Mouse (Mus musculus): ENCODE results near the gene Thop1. TPM values are rescaled to one million over a fixed set of nuclear protein-coding genes. Genes with fewer than 3 reads are reported as not detected.

Thop1 gene
- polyA plus RNA-seq (2015; fragmentation: Nextera tagmentation; extraction: Ambion mirVana): 81.3 and 87.7 TPM in 2 replicates

DNA sequence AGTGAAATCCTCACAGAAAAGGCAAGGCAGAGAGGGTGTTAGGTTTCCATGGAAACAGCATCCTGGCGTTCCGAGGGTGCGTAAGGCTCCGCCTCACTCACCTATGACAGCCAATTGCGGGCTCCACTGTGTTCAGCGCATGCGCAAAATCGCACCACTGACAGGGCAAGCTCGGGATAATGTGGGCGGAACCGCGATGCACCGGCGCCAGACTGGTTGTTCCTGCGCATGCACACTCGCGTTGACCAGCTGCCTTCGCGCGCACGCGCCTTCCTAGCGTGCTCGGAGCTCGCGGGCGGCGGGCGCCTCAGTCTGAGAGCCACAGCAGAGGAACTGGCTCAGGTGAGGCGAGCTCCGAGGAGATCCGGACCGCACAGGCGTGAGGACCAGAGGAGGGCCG lies at the start of gene Thop1:
Thop1 (plus strand) TSS at position 200 of the 400 bp plus-strand sequence.
- peak; percentile 94 for ATAC-seq (ENCODE audit: insufficient number of reproducible peaks, low FRiP score, low TSS enrichment, low read depth)
- peaks cover 20% of the 10 kb centered on the region for H3K36me3 ChIP-seq
- H3K27ac ChIP-seq (replicated peaks): peak within 1 kb of the TSS; percentile 65
- H3K4me1 ChIP-seq: peaks cover 23% of the 10 kb centered on the region
- no peaks in the 10 kb centered on the region for H3K27me3 ChIP-seq
- WGBS: 0% methylated on average over 35 of the region's 35 CpGs
- peak within 1 kb of the TSS; percentile 85 for H3K9ac ChIP-seq
- H3K4me3 ChIP-seq (replicated peaks): peak within 1 kb of the TSS; percentile 76
- peak within 1 kb of the TSS; percentile 74 for H3K4me2 ChIP-seq (replicated peaks)
- H3K9me3 ChIP-seq (replicated peaks): no peaks in the 10 kb centered on the region

DNA sequence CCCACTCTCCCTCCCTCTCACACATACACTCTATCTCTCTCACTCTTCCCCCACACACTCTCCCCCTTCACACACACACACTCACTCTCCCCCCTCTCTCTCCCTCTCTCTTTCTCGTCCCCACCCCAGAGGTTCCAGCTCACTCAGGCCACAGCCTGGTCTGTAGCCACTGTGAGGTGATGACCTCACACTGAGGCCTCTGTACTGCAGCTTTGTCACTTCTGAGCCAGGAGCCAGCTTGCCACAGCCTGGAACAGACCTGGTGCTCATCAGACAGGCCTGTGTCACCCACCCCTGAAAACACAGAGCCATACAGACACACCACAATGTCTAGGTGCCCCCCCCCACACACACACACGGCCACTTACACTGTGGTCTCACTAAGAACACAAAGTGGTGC lies 49.6 kb upstream of the Thop1 start:
- Histone ChIP-seq H3K36me3 (no peaks in the 10 kb centered on the region), H3K27me3 (peaks cover 37% of the 10 kb centered on the region), H3K9me3 (replicated peaks) (no peaks in the 10 kb centered on the region), H3K4me3 (replicated peaks) (no peak overlapping the region), H3K27ac (replicated peaks) (no peak overlapping the region), H3K4me1 (peaks cover 10% of the 10 kb centered on the region), H3K4me2 (replicated peaks) (no peak overlapping the region), H3K9ac (no peak overlapping the region)
- 46% methylated on average over 2 of the region's 2 CpGs for WGBS
- ATAC-seq (ENCODE audit: insufficient number of reproducible peaks, low FRiP score, low TSS enrichment, low read depth): no peak

GRCm38 (mm10) chr10:81021547-81022110 lies 48.2 kb upstream of the Thop1 start:
- Histone ChIP-seq H3K9me3 (replicated peaks) (no peaks in the 10 kb centered on the region), H3K27ac (replicated peaks) (no peak overlapping the region), H3K4me2 (replicated peaks) (no peak overlapping the region), H3K4me1 (peaks cover 12% of the 10 kb centered on the region), H3K27me3 (peaks cover 46% of the 10 kb centered on the region), H3K9ac (no peak overlapping the region), H3K36me3 (no peaks in the 10 kb centered on the region), H3K4me3 (replicated peaks) (no peak overlapping the region)
- WGBS: 8% methylated on average over 26 of the region's 26 CpGs
- ATAC-seq (ENCODE audit: insufficient number of reproducible peaks, low FRiP score, low TSS enrichment, low read depth): no peak

- H3K27me3 ChIP-seq: peaks cover 46% of the 10 kb centered on the region
- no peak overlapping the region for H3K9ac ChIP-seq
- H3K36me3 ChIP-seq: no peaks in the 10 kb centered on the region
- H3K4me1 ChIP-seq: peaks cover 12% of the 10 kb centered on the region
- no peak for ATAC-seq (ENCODE audit: insufficient number of reproducible peaks, low FRiP score, low TSS enrichment, low read depth)
- H3K4me3 ChIP-seq (replicated peaks): no peak overlapping the region
- no peak overlapping the region for H3K27ac ChIP-seq (replicated peaks)
- 65% methylated on average over 8 of the region's 8 CpGs for WGBS
- no peaks in the 10 kb centered on the region for H3K9me3 ChIP-seq (replicated peaks)
- H3K4me2 ChIP-seq (replicated peaks): no peak overlapping the region
These were observed 47.1 kb upstream of the Thop1 start for GRCm38 (mm10) chr10:81022744-81023143.

DNA sequence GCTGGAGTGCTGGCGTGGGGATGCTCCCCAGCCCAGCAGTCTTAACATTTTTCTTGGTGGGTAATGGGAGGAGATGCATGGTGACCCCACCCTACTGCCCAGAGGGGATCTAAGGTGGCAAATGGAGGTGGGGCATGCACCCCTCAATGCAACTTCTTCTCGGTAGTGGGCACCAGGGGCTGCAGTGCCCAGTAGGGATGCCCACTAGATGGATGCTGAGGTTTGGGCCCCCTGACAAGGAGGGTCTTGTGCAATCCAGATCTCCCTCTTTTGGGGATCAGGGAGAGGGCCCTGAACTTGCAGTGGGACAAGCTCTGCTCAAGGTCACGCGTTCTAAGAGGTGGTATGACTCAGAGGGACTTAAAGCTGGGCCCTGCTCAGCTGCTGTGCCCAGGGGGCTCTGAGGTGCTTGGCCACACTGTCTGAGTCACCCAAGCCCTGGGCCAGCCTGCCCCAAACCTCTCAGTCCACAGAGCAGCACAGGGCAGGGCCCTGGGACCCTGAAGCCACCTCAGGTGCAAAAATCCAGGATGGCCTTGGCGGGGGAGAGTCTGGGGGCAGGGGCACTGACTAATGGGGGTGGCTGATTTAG lies 45.4 kb upstream of the Thop1 start:
- ATAC-seq (ENCODE audit: insufficient number of reproducible peaks, low FRiP score, low TSS enrichment, low read depth): 0 out of 2 replicates have a peak, but pooled peaks have one; percentile 10
- WGBS: 64% methylated on average over 5 of the region's 5 CpGs
- H3K9me3 ChIP-seq (replicated peaks): no peaks in the 10 kb centered on the region
- no peak overlapping the region for H3K4me2 ChIP-seq (replicated peaks)
- peaks cover 12% of the 10 kb centered on the region for H3K4me1 ChIP-seq
- H3K4me3 ChIP-seq (replicated peaks): no peak overlapping the region
- H3K36me3 ChIP-seq: no peaks in the 10 kb centered on the region
- peaks cover 46% of the 10 kb centered on the region for H3K27me3 ChIP-seq
- no peak overlapping the region for H3K27ac ChIP-seq (replicated peaks)
- no peak overlapping the region for H3K9ac ChIP-seq

DNA sequence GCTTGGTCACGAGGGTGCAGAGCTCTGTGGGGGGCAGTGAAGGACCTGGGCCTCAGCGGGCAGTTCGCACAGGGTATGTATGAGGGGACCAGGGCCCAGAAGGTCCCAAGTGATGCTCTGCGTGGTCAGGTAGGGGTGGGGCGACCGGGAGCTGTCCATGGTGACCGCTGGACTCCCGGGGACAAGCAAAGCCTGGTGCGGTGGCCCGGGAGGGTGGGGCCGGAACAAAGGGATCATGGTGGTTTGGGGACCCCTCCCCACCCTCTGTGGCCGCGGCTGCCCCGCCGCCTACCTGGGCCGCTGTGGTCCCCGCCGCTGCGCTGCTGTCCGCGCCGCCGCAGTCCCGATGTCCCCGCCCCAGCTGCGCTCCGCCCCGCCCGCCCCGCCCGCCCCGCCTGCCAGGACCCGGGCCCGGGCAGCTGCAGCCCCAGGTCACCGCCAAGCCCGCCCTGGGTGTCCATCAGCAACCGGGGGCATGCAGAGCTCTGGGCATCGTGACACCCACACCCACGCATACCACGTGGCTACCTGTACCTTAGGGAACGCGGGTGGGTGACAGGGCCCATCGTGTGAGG lies 44.7 kb upstream of the Thop1 start:
- H3K4me3 ChIP-seq (replicated peaks): peak overlapping the region; percentile 34
- peaks cover 12% of the 10 kb centered on the region for H3K4me1 ChIP-seq
- 3% methylated on average over 37 of the region's 43 CpGs for WGBS
- H3K9me3 ChIP-seq (replicated peaks): no peaks in the 10 kb centered on the region
- peaks cover 46% of the 10 kb centered on the region for H3K27me3 ChIP-seq
- ATAC-seq (ENCODE audit: insufficient number of reproducible peaks, low FRiP score, low TSS enrichment, low read depth): peak; percentile 27; the same call in 1 of the 2 replicates
- H3K4me2 ChIP-seq (replicated peaks): peak overlapping the region; percentile 53
- no peak overlapping the region for H3K9ac ChIP-seq
- H3K36me3 ChIP-seq: 0 out of 2 replicates have a peak, but pooled peaks cover under 1% of the 10 kb centered on the region
- no peak overlapping the region for H3K27ac ChIP-seq (replicated peaks)

DNA sequence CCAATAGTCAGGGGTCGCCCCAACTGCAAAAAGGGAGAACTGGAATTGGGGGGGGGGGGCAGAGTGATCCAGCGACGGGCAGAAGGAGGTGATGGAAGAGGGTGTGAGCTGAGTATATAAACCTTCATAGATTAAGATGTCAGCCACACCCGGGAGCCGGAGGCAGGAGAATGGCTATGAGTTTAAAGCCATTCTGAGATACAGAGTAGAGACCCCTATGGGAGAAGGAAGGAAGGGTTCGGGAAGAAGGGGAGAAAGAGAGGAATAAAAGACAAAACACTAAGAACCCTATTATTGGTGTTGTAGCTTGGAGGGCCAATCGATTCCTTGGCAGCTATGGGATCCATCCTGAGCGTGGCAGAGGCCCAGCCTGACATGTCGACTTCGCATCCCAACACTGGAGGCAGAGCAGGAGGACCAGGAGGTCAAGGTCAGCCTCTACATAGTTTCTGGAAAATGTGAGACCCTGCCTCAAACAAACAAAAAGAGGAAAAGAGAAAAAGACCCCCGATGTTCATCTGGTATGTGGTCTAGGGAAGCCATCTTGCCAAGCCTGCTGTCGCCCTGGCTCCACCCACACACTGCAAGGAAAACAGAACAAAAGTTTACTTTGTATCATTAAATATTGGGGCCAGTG lies 44.1 kb upstream of the Thop1 start, which contains the start of gene Diras1:
Diras1 (minus strand) TSS at position 24 of the 637 bp plus-strand sequence.
- 47% methylated on average over 12 of the region's 12 CpGs for WGBS
- Histone ChIP-seq H3K4me2 (replicated peaks) (peak within 1 kb of the TSS; percentile 53), H3K36me3 (peaks cover 7% of the 10 kb centered on the region), H3K9ac (no peak within 1 kb of the TSS), H3K27ac (replicated peaks) (no peak within 1 kb of the TSS), H3K27me3 (peaks cover 46% of the 10 kb centered on the region), H3K4me1 (peaks cover 12% of the 10 kb centered on the region), H3K4me3 (replicated peaks) (peak within 1 kb of the TSS; percentile 34), H3K9me3 (replicated peaks) (no peaks in the 10 kb centered on the region)
- no peak for ATAC-seq (ENCODE audit: insufficient number of reproducible peaks, low FRiP score, low TSS enrichment, low read depth)

DNA sequence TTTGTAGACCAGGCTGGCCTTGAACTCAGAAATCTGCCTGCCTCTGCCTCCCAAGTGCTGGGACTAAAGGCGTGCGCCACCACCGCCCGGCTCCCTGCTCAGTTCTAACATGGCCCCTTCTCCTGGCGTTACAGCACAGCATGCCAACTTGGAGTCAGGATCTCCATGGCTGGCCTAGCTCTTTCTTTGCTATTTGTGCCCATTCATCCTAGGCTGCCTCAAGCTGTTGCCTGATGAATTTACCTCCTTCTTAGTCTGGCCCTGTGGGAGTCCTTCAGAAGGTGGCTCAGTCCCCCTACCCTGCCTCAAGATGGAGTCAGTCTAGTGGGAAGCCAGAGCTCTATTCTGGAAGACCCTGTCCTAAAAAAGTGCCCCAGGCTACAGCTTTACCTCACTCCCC lies 43.0 kb upstream of the Thop1 start:
- Histone ChIP-seq H3K4me3 (replicated peaks) (no peak overlapping the region), H3K36me3 (peaks cover 18% of the 10 kb centered on the region), H3K27ac (replicated peaks) (no peak overlapping the region), H3K4me2 (replicated peaks) (no peak overlapping the region), H3K4me1 (peaks cover 10% of the 10 kb centered on the region), H3K27me3 (peaks cover 39% of the 10 kb centered on the region), H3K9ac (no peak overlapping the region), H3K9me3 (replicated peaks) (no peaks in the 10 kb centered on the region)
- WGBS: 97% methylated on average over 5 of the region's 5 CpGs
- ATAC-seq (ENCODE audit: insufficient number of reproducible peaks, low FRiP score, low TSS enrichment, low read depth): no peak

- peaks cover 22% of the 10 kb centered on the region for H3K36me3 ChIP-seq
- H3K27ac ChIP-seq (replicated peaks): no peak overlapping the region
- peaks cover 8% of the 10 kb centered on the region for H3K4me1 ChIP-seq
- H3K27me3 ChIP-seq: peaks cover 34% of the 10 kb centered on the region
- H3K9ac ChIP-seq: no peak overlapping the region
- H3K4me2 ChIP-seq (replicated peaks): no peak overlapping the region
- ATAC-seq (ENCODE audit: insufficient number of reproducible peaks, low FRiP score, low TSS enrichment, low read depth): no peak
- no peak overlapping the region for H3K4me3 ChIP-seq (replicated peaks)
- 52% methylated on average over 4 of the region's 4 CpGs for WGBS
- no peaks in the 10 kb centered on the region for H3K9me3 ChIP-seq (replicated peaks)
These were observed 42.5 kb upstream of the Thop1 start for GRCm38 (mm10) chr10:81027331-81027730.

- no peak overlapping the region for H3K27ac ChIP-seq (replicated peaks)
- no peak for ATAC-seq (ENCODE audit: insufficient number of reproducible peaks, low FRiP score, low TSS enrichment, low read depth)
- H3K9me3 ChIP-seq (replicated peaks): no peaks in the 10 kb centered on the region
- H3K4me1 ChIP-seq: peaks cover 8% of the 10 kb centered on the region
- peaks cover 30% of the 10 kb centered on the region for H3K36me3 ChIP-seq
- no peak overlapping the region for H3K9ac ChIP-seq
- H3K27me3 ChIP-seq: peaks cover 28% of the 10 kb centered on the region
- H3K4me2 ChIP-seq (replicated peaks): no peak overlapping the region
- H3K4me3 ChIP-seq (replicated peaks): no peak overlapping the region
These were observed 41.6 kb upstream of the Thop1 start for GRCm38 (mm10) chr10:81028219-81028618.

GRCm38 (mm10) chr10:81029031-81029430 lies 40.8 kb upstream of the Thop1 start:
- no peak for ATAC-seq (ENCODE audit: insufficient number of reproducible peaks, low FRiP score, low TSS enrichment, low read depth)
- Histone ChIP-seq H3K9me3 (replicated peaks) (no peaks in the 10 kb centered on the region), H3K4me2 (replicated peaks) (no peak overlapping the region), H3K27me3 (peaks cover 21% of the 10 kb centered on the region), H3K27ac (replicated peaks) (no peak overlapping the region), H3K9ac (no peak overlapping the region), H3K4me1 (peaks cover 8% of the 10 kb centered on the region), H3K36me3 (peaks cover 35% of the 10 kb centered on the region), H3K4me3 (replicated peaks) (no peak overlapping the region)
- WGBS: 69% methylated on average over 10 of the region's 10 CpGs
